8 mouse cellular contexts compared by ENCODE assay signal in genomic region chr9:37656931-37657481, GRCm38 (mm10). TPM values are rescaled to one million over a fixed set of nuclear protein-coding genes. Genes with fewer than 3 reads are reported as not detected.
DNase-seq lines count a peak whose midpoint lies in the region; ATAC-seq and TF ChIP-seq lines count a peak whose summit lies in the region.

Tbrg1 (minus strand) TSS chr9:37657312.

- peak within 1 kb of the TSS; percentile 77 for H3K9ac ChIP-seq in kidney, embryonic 14.5 days (ENCODE audit: low read depth, low read length)
- peak within 1 kb of the TSS; percentile 87 for H3K9ac ChIP-seq in limb, embryonic 15.5 days

- TF ChIP-seq POLR2A in bone marrow, adult 2 months (IDR thresholded peaks at IDR 0.05; ENCODE audit: borderline replicate concordance, control insufficient read depth, low read depth, low read length): peak; percentile 39; the same call in 1 of the 2 replicates
- peak; percentile 86 for TF ChIP-seq POLR2A in embryonic fibroblast, embryonic 13.5 days (IDR thresholded peaks at IDR 0.05; ENCODE audit: low read depth, low read length)

- DNase-seq in 416B (ENCODE audit: low read depth): peak; percentile 92
- peak; percentile 87 for DNase-seq in heart, adult 9 months (ENCODE audit: low spot score in 2 of 2)
- DNase-seq in monocyte, adult 2 months (ENCODE audit: low read depth in 1 of 2, low spot score in 2 of 2): peak; percentile 15 to 28
- DNase-seq in spleen, postnatal 36 days (ENCODE audit: low spot score in 2 of 2): peak; percentile 56 to 62

- peak; percentile 92 for ATAC-seq in kidney, embryonic 14.5 days (ENCODE audit: low FRiP score, low TSS enrichment)
- ATAC-seq in limb, embryonic 15.5 days (ENCODE audit: insufficient number of reproducible peaks, low FRiP score, low TSS enrichment, low read depth): peak; percentile 89

- TF ChIP-seq CTCF in bone marrow, adult 2 months (IDR thresholded peaks at IDR 0.05; ENCODE audit: control insufficient read depth, insufficient read depth, low read length): no peak
- TF ChIP-seq CTCF in embryonic fibroblast, embryonic 13.5 days (IDR thresholded peaks at IDR 0.05; ENCODE audit: borderline replicate concordance, insufficient read depth, low read length): no peak

- under 1% methylated on average over 36 of the region's 36 CpGs for WGBS in bone marrow, adult 2 months
- under 1% methylated on average over 36 of the region's 36 CpGs for WGBS in kidney, embryonic 14.5 days
- under 1% methylated on average over 36 of the region's 36 CpGs for WGBS in limb, embryonic 15.5 days

- peaks cover 26% of the 10 kb centered on the region for H3K36me3 ChIP-seq in kidney, embryonic 14.5 days (ENCODE audit: control insufficient read depth, insufficient read depth, low read length)
- peaks cover 24% of the 10 kb centered on the region for H3K36me3 ChIP-seq in limb, embryonic 15.5 days

- no peaks in the 10 kb centered on the region for H3K9me3 ChIP-seq in kidney, embryonic 14.5 days (ENCODE audit: control insufficient read depth, low read length)
- H3K9me3 ChIP-seq in limb, embryonic 15.5 days: no peaks in the 10 kb centered on the region

- H3K27me3 ChIP-seq in kidney, embryonic 14.5 days (ENCODE audit: control insufficient read depth, insufficient read depth, low read length): no peaks in the 10 kb centered on the region; the same call in 1 of the 2 replicates
- no peaks in the 10 kb centered on the region for H3K27me3 ChIP-seq in limb, embryonic 15.5 days

- peak within 1 kb of the TSS; percentile 83 for H3K4me2 ChIP-seq in kidney, embryonic 14.5 days (replicated peaks; ENCODE audit: low read depth, low read length)
- peak within 1 kb of the TSS; percentile 61 for H3K4me2 ChIP-seq in limb, embryonic 15.5 days

- peak within 1 kb of the TSS; percentile 73 for H3K4me3 ChIP-seq in bone marrow, adult 2 months (replicated peaks; ENCODE audit: control insufficient read depth, low read depth, low read length)
- H3K4me3 ChIP-seq in embryonic fibroblast, embryonic 13.5 days (ENCODE audit: insufficient read depth, low read length): peak within 1 kb of the TSS; percentile 69
- H3K4me3 ChIP-seq in kidney, embryonic 14.5 days (ENCODE audit: low read length): peak within 1 kb of the TSS; percentile 72
- H3K4me3 ChIP-seq in limb, embryonic 15.5 days: peak within 1 kb of the TSS; percentile 77

- no peaks in the 10 kb centered on the region for H3K4me1 ChIP-seq in bone marrow, adult 2 months (ENCODE audit: control insufficient read depth, insufficient read depth, low read length)
- no peaks in the 10 kb centered on the region for H3K4me1 ChIP-seq in embryonic fibroblast, embryonic 13.5 days (ENCODE audit: control insufficient read depth, insufficient read depth, low read length)
- H3K4me1 ChIP-seq in kidney, embryonic 14.5 days (ENCODE audit: control insufficient read depth, insufficient read depth, low read length): no peaks in the 10 kb centered on the region
- peaks cover 6% of the 10 kb centered on the region; the same call in 1 of the 2 replicates for H3K4me1 ChIP-seq in limb, embryonic 15.5 days

- peak within 1 kb of the TSS; percentile 49 for H3K27ac ChIP-seq in bone marrow, adult 2 months (ENCODE audit: control insufficient read depth, insufficient read depth, low read depth, low read length, poor library complexity)
- peak within 1 kb of the TSS; percentile 81 for H3K27ac ChIP-seq in embryonic fibroblast, embryonic 13.5 days (ENCODE audit: insufficient read depth, low read length)
- H3K27ac ChIP-seq in kidney, embryonic 14.5 days (ENCODE audit: low read depth, low read length): peak within 1 kb of the TSS; percentile 83
- peak within 1 kb of the TSS; percentile 97 for H3K27ac ChIP-seq in limb, embryonic 15.5 days

RNA-seq across cellular contexts. Expression of gene Tbrg1, which starts in this region (rescaled TPM):
- polyA plus RNA-seq in bone marrow, adult 2 months (2011; ENCODE audit: insufficient read depth, insufficient read length, low replicate concordance, missing spikeins): 17.4 and 49.2 TPM in 2 replicates
- polyA plus RNA-seq in embryonic fibroblast, embryonic 13.5 days (2011; ENCODE audit: insufficient read length, low read depth, missing spikeins): 140 and 159 TPM in 2 replicates
- polyA plus RNA-seq in kidney, embryonic 14.5 days (2014; fragmentation: Nextera tagmentation; extraction: Ambion mirVana): 135 and 142 TPM in 2 replicates
- 204 and 207 TPM in 2 replicates for polyA plus RNA-seq in limb, embryonic 15.5 days (2015; fragmentation: Nextera tagmentation; extraction: Ambion mirVana)

Comparison
In these comparisons a context has a peak if more than half of its experiments do, and no peak if none do; other contexts are left out.
1. Peak in every context shown above with its lines: DNase-seq, ATAC-seq, H3K4me3 ChIP-seq and H3K27ac ChIP-seq.
2. DNase-seq: peak in every context shown above with its lines; median percentile 92 in 416B; 87 in heart, adult 9 months; 59 in spleen, postnatal 36 days; 22 in monocyte, adult 2 months.